Comparison of ENCODE assay signal across 8 mouse cellular contexts in genomic region chr8:120533380-120533779, GRCm38 (mm10). TPM values are rescaled to one million over a fixed set of nuclear protein-coding genes. Genes with fewer than 3 reads are reported as not detected.
A peak's percentile ranks its signal among the peaks of the same experiment; 100 is the strongest.
DNase-seq lines count a peak whose midpoint lies in the region; ATAC-seq and TF ChIP-seq lines count a peak whose summit lies in the region.
"Had no signal": no experiment of that assay in that cellular context is flagged by ENCODE, and none has a peak within 500 bp of the region (broad histone marks: within the 10 kb centered on the region; RNA-seq: fewer than 3 reads in every experiment).

No protein-coding gene starts in this region.

- peak overlapping the region; percentile 43 for H3K4me2 ChIP-seq in neural tube, embryonic 11.5 days (ENCODE audit: low read depth)
- H3K4me2 ChIP-seq in forebrain, embryonic 15.5 days (replicated peaks): peak overlapping the region; percentile 27
- H3K4me2 ChIP-seq in limb, embryonic 14.5 days (replicated peaks; ENCODE audit: low read depth, low read length, severe bottlenecking): peak overlapping the region; percentile 45; the same call in 1 of the 2 replicates
- H3K4me2 ChIP-seq in stomach, embryonic 15.5 days: no peak overlapping the region

- peak overlapping the region; percentile 98 for H3K27ac ChIP-seq in neural tube, embryonic 11.5 days (ENCODE audit: low read depth, low read length)
- peak overlapping the region; percentile 98 for H3K27ac ChIP-seq in forebrain, embryonic 15.5 days (replicated peaks)
- H3K27ac ChIP-seq in limb, embryonic 14.5 days (replicated peaks; ENCODE audit: low read depth, low read length): no peak overlapping the region
- 0 out of 2 replicates have a peak overlapping the region, but pooled peaks have one; percentile 72 for H3K27ac ChIP-seq in stomach, embryonic 15.5 days

- H3K36me3 ChIP-seq in neural tube, embryonic 11.5 days (ENCODE audit: control insufficient read depth, insufficient read depth, low read length): no peaks in the 10 kb centered on the region; the same call in 1 of the 2 replicates
- H3K36me3 ChIP-seq in forebrain, embryonic 15.5 days: no peaks in the 10 kb centered on the region
- no peaks in the 10 kb centered on the region for H3K36me3 ChIP-seq in limb, embryonic 14.5 days (ENCODE audit: control insufficient read depth, insufficient read depth, low read length)
- no peaks in the 10 kb centered on the region for H3K36me3 ChIP-seq in stomach, embryonic 15.5 days

- DNase-seq in neural tube, embryonic 11.5 days (ENCODE audit: low spot score): no peak
- DNase-seq in neural tube, embryonic 10.5 days (ENCODE audit: extremely low spot score, low spot score): no peak
- no peak for DNase-seq in limb, embryonic 14.5 days (ENCODE audit: low spot score)
- no peak for DNase-seq in adrenal gland, postnatal 36 days
- DNase-seq in gastrocnemius, postnatal 36 days: no peak
- DNase-seq: heart, postnatal 4 days had no signal

- H3K9me3 ChIP-seq in neural tube, embryonic 11.5 days (ENCODE audit: control insufficient read depth, low read length): no peaks in the 10 kb centered on the region
- no peaks in the 10 kb centered on the region for H3K9me3 ChIP-seq in forebrain, embryonic 15.5 days
- H3K9me3 ChIP-seq in limb, embryonic 14.5 days (ENCODE audit: control insufficient read depth, low read length): no peaks in the 10 kb centered on the region
- H3K9me3 ChIP-seq in stomach, embryonic 15.5 days: no peaks in the 10 kb centered on the region

- WGBS in neural tube, embryonic 11.5 days: 19% methylated on average over 3 of the region's 3 CpGs
- WGBS in forebrain, embryonic 15.5 days: 10% methylated on average over 3 of the region's 3 CpGs
- 33% methylated on average over 3 of the region's 3 CpGs for WGBS in limb, embryonic 14.5 days
- WGBS in stomach, embryonic 15.5 days: 60% methylated on average over 3 of the region's 3 CpGs

- intact Hi-C loops in gastrocnemius, postnatal 36 days (cut with DNase I): loop anchor here (5.0 kb wide), 3 partner anchors 46 to 206 kb away; no protein-coding TSS in a partner anchor

- TF ChIP-seq POLR2A in limb, embryonic 14.5 days (IDR thresholded peaks at IDR 0.05; ENCODE audit: borderline replicate concordance, extremely low read depth, insufficient read depth, insufficient read length): no peak

- peaks cover 70% of the 10 kb centered on the region for H3K4me1 ChIP-seq in neural tube, embryonic 11.5 days (ENCODE audit: control insufficient read depth, insufficient read depth, low read length)
- H3K4me1 ChIP-seq in forebrain, embryonic 15.5 days: peaks cover 84% of the 10 kb centered on the region
- H3K4me1 ChIP-seq in limb, embryonic 14.5 days (ENCODE audit: control insufficient read depth, insufficient read depth, low read length): peaks cover 67% of the 10 kb centered on the region
- peaks cover 71% of the 10 kb centered on the region for H3K4me1 ChIP-seq in stomach, embryonic 15.5 days

- 0 out of 2 replicates have a peak overlapping the region, but pooled peaks have one; percentile 10 for H3K4me3 ChIP-seq in neural tube, embryonic 11.5 days (ENCODE audit: low read depth, low read length)
- H3K4me3 ChIP-seq in forebrain, embryonic 15.5 days: peak overlapping the region; percentile 12; the same call in 1 of the 2 replicates
- H3K4me3 ChIP-seq in limb, embryonic 14.5 days (replicated peaks; ENCODE audit: low read length): no peak overlapping the region
- H3K4me3 ChIP-seq in stomach, embryonic 15.5 days (replicated peaks): no peak overlapping the region

- no peak for ATAC-seq in neural tube, embryonic 11.5 days (ENCODE audit: insufficient read depth, low FRiP score, low TSS enrichment)
- no peak for ATAC-seq in forebrain, embryonic 15.5 days (replicated peaks)
- no peak for ATAC-seq in limb, embryonic 14.5 days (ENCODE audit: low FRiP score, low read depth)
- ATAC-seq in stomach, embryonic 15.5 days (ENCODE audit: insufficient read depth, low FRiP score, low read depth): no peak

- no peaks in the 10 kb centered on the region for H3K27me3 ChIP-seq in neural tube, embryonic 11.5 days (ENCODE audit: control insufficient read depth, insufficient read depth, low read length)
- no peaks in the 10 kb centered on the region for H3K27me3 ChIP-seq in forebrain, embryonic 15.5 days
- H3K27me3 ChIP-seq in limb, embryonic 14.5 days (ENCODE audit: control insufficient read depth, insufficient read depth, low read length): no peaks in the 10 kb centered on the region
- H3K27me3 ChIP-seq in stomach, embryonic 15.5 days (replicated peaks): no peaks in the 10 kb centered on the region

- peak overlapping the region; percentile 45 for H3K9ac ChIP-seq in neural tube, embryonic 11.5 days (ENCODE audit: low read length)
- peak overlapping the region; percentile 31 for H3K9ac ChIP-seq in forebrain, embryonic 15.5 days (replicated peaks)
- H3K9ac ChIP-seq in limb, embryonic 14.5 days (ENCODE audit: low read depth, low read length, severe bottlenecking): 0 out of 2 replicates have a peak overlapping the region, but pooled peaks have one; percentile 36
- H3K9ac ChIP-seq in stomach, embryonic 15.5 days: no peak overlapping the region

RNA-seq across cellular contexts. Expression of gene Gins2, which starts 55.7 kb away (rescaled TPM):
- 101 and 109 TPM in 2 replicates for polyA plus RNA-seq in neural tube, embryonic 11.5 days (2014; fragmentation: Nextera tagmentation; extraction: Ambion mirVana)
- polyA plus RNA-seq in forebrain, embryonic 15.5 days (2015; fragmentation: Nextera tagmentation; extraction: Ambion mirVana): 27.1 and 34.2 TPM in 2 replicates
- 72.3 and 97.9 TPM in 2 replicates for polyA plus RNA-seq in limb, embryonic 14.5 days (2012; rRNA removed)
- polyA plus RNA-seq in limb, embryonic 14.5 days (2014; fragmentation: Nextera tagmentation; extraction: Ambion mirVana): 92.4 and 107 TPM in 2 replicates
- polyA plus RNA-seq in stomach, embryonic 15.5 days (2015; fragmentation: Nextera tagmentation; extraction: Ambion mirVana): 88.1 and 94.7 TPM in 2 replicates
- total RNA-seq in adrenal gland, postnatal 36 days (2021): 10 to 100 TPM in 1 of 2 experiments, 1 to 10 TPM in 1; 6.3 to 11.0 TPM
- under 1 TPM; 0.66 to 0.94 TPM for total RNA-seq in gastrocnemius, postnatal 36 days (2021)

Comparison
In these comparisons a context has a peak if more than half of its experiments do, and no peak if none do; other contexts are left out.
1. H3K4me3 ChIP-seq: peak in neural tube, embryonic 11.5 days (single experiment) and forebrain, embryonic 15.5 days (single experiment); none in limb, embryonic 14.5 days (single experiment) and stomach, embryonic 15.5 days (single experiment).